Mouse (Mus musculus): ENCODE data around the gene Aff2.

Gene Aff2

GRCm38 (mm10) chrX:69744962-69745597 is 385.0 kb downstream of the Aff2 start:
- DNase-seq (ENCODE audit: low spot score), result no peak

GRCm38 (mm10) chrX:69801890-69802439 is 441.9 kb downstream of the Aff2 start:
- no peak for DNase-seq (ENCODE audit: low spot score)

- DNase-seq (ENCODE audit: low spot score), result no peak
These were observed 442.4 kb downstream of the Aff2 start for GRCm38 (mm10) chrX:69802481-69802880.

- no peak for DNase-seq (ENCODE audit: low spot score)
These were observed 451.7 kb downstream of the Aff2 start for GRCm38 (mm10) chrX:69811798-69812197.

GRCm38 (mm10) chrX:69815054-69815453 is 455.0 kb downstream of the Aff2 start:
- no peak for DNase-seq (ENCODE audit: low spot score)

- DNase-seq (ENCODE audit: low spot score), result no peak
These were observed 457.6 kb downstream of the Aff2 start for GRCm38 (mm10) chrX:69817679-69818078.

- no peak for DNase-seq (ENCODE audit: low spot score)
These were observed 458.1 kb downstream of the Aff2 start for GRCm38 (mm10) chrX:69818188-69818587.

GRCm38 (mm10) chrX:69867601-69868000 is 507.5 kb downstream of the Aff2 start:
- no peak for DNase-seq (ENCODE audit: low spot score)

- no peak for DNase-seq (ENCODE audit: low spot score)
These were observed 531.6 kb downstream of the Aff2 start for GRCm38 (mm10) chrX:69891713-69892112.

Data from ovary, adult 18-20 months (tissue).